Mouse (Mus musculus) kidney, embryonic 14.5 days (tissue): ENCODE measurements around the gene Prss29. TPM values are rescaled to one million over a fixed set of nuclear protein-coding genes. Genes with fewer than 3 reads are reported as not detected.

Experiments used
- ATAC-seq: fragments of 200-750 bp; cut with Nextera tagmentation; 2 replicates; pipeline ENCODE4 v1.8.0; 2017; ENCODE audit warnings: moderate number of reproducible peaks, mild to moderate bottlenecking, moderate TSS enrichment, moderate library complexity; ENCODE audit not compliant: low FRiP score, low TSS enrichment
- H3K27ac ChIP-seq: fragments of 300-500 bp; sonication (generic); 2 replicates; pipeline ENCODE4 v1.5.1; 2014; ENCODE audit warnings: low read depth, mild to moderate bottlenecking, low read length, moderate library complexity, mixed read lengths
- H3K27me3 ChIP-seq: fragments of 300-500 bp; sonication (generic); 2 replicates; pipeline ENCODE4 v1.6.1; 2014; ENCODE audit warnings: mild to moderate bottlenecking, low read length; ENCODE audit not compliant: control insufficient read depth, insufficient read depth
- H3K36me3 ChIP-seq: fragments of 300-500 bp; sonication (generic); 2 replicates; pipeline ENCODE4 v1.6.1; 2014; ENCODE audit warnings: low read length, mixed read lengths; ENCODE audit not compliant: control insufficient read depth, insufficient read depth
- H3K4me1 ChIP-seq: fragments of 300-500 bp; sonication (generic); 2 replicates; pipeline ENCODE4 v1.6.1; 2014; ENCODE audit warnings: low read length, mixed read lengths; ENCODE audit not compliant: control insufficient read depth, insufficient read depth
- H3K4me2 ChIP-seq: fragments of 300-500 bp; sonication (generic); replicated peaks from 2 replicates; pipeline ENCODE4 v1.6.1; 2014; ENCODE audit warnings: low read depth, mild to moderate bottlenecking, low read length
- H3K4me3 ChIP-seq: fragments of 300-500 bp; sonication (generic); 2 replicates; pipeline ENCODE4 v1.5.1; 2014; ENCODE audit warnings: mild to moderate bottlenecking, low read length
- H3K9ac ChIP-seq: fragments of 300-500 bp; sonication (generic); 2 replicates; pipeline ENCODE4 v1.6.1; 2014; ENCODE audit warnings: low read depth, mild to moderate bottlenecking, low read length, moderate library complexity
- H3K9me3 ChIP-seq: fragments of 300-500 bp; sonication (generic); 2 replicates; pipeline ENCODE4 v1.6.1; 2016; ENCODE audit warnings: low read length; ENCODE audit not compliant: control insufficient read depth
- whole genome bisulfite sequencing: fragments of 180-500 bp; shearing (Covaris S2); extraction: QIAGEN DNeasy Blood & Tissue Kit; methylation state at CpG from one replicate; pipeline ENCODE4 v1.1.7; 2014; 5-methylcytosine and 5-hydroxymethylcytosine counted together
- polyA plus RNA-seq: library from polyadenylated mRNA; unstranded; fragments of >200 nt; fragmentation: Nextera tagmentation; extraction: Ambion mirVana; gene quantifications from 2 replicates; pipeline ENCODE4 v1.2.1, GENCODE M21; 2014

Prss29 gene
- polyA plus RNA-seq, result not detected in 2 replicates

GRCm38 (mm10) chr17:25318354-25318753 lies at the start of gene Prss29:
TSS of gene Prss29 (plus strand) at chr17:25318654.
- no peak for ATAC-seq
- no peaks in the 10 kb centered on the region for H3K36me3 ChIP-seq
- no peaks in the 10 kb centered on the region for H3K4me1 ChIP-seq
- no peaks in the 10 kb centered on the region for H3K9me3 ChIP-seq
- no peaks in the 10 kb centered on the region for H3K27me3 ChIP-seq
- no peak within 1 kb of the TSS for H3K9ac ChIP-seq
- no peak within 1 kb of the TSS for H3K4me3 ChIP-seq
- H3K27ac ChIP-seq, result no peak within 1 kb of the TSS
- no peak within 1 kb of the TSS for H3K4me2 ChIP-seq
- 78% methylated on average over 5 of the region's 5 CpGs for WGBS

- H3K4me2 ChIP-seq, result peak overlapping the region; percentile 99; the same call in 1 of the 2 replicates
These were observed 47.6 kb upstream of the Prss29 start for GRCm38 (mm10) chr17:25270795-25271335.

GRCm38 (mm10) chr17:25272326-25272725 lies 46.1 kb upstream of the Prss29 start:
- Histone ChIP-seq H3K9ac (peak overlapping the region; percentile 100), H3K4me3 (peak overlapping the region; percentile 99), H3K9me3 (no peaks in the 10 kb centered on the region), H3K4me1 (peaks cover 18% of the 10 kb centered on the region), H3K36me3 (peaks cover 35% of the 10 kb centered on the region), H3K4me2 (peak overlapping the region; percentile 99), H3K27me3 (no peaks in the 10 kb centered on the region), H3K27ac (peak overlapping the region; percentile 94)
- WGBS, result 2% methylated on average over 10 of the region's 10 CpGs
- no peak for ATAC-seq

More at GRCm38 (mm10) chr17:25270795-25271335, 47.6 kb upstream of the Prss29 start:
- Histone ChIP-seq H3K9ac (no peak overlapping the region), H3K27me3 (no peaks in the 10 kb centered on the region), H3K4me1 (peaks cover 18% of the 10 kb centered on the region), H3K4me3 (peak overlapping the region; percentile 99), H3K9me3 (no peaks in the 10 kb centered on the region), H3K36me3 (peaks cover 50% of the 10 kb centered on the region), H3K27ac (no peak overlapping the region)
- ATAC-seq, result no peak
- 82% methylated on average over 2 of the region's 2 CpGs for WGBS

- peak overlapping the region; percentile 99 for H3K4me3 ChIP-seq
- H3K9me3 ChIP-seq, result no peaks in the 10 kb centered on the region
- peak overlapping the region; percentile 94 for H3K27ac ChIP-seq
- peaks cover 27% of the 10 kb centered on the region for H3K36me3 ChIP-seq
- peak; percentile 91 for ATAC-seq
- H3K9ac ChIP-seq, result peak overlapping the region; percentile 100
- H3K27me3 ChIP-seq, result no peaks in the 10 kb centered on the region
- H3K4me1 ChIP-seq, result peaks cover 18% of the 10 kb centered on the region
- under 1% methylated on average over 88 of the region's 92 CpGs for WGBS
- H3K4me2 ChIP-seq, result peak overlapping the region; percentile 99
These were observed 45.3 kb upstream of the Prss29 start for GRCm38 (mm10) chr17:25272951-25273705.

GRCm38 (mm10) chr17:25273706-25274501 lies 44.5 kb upstream of the Prss29 start:
- Histone ChIP-seq H3K27ac (peak overlapping the region; percentile 94), H3K4me2 (peak overlapping the region; percentile 34), H3K9me3 (no peaks in the 10 kb centered on the region), H3K27me3 (no peaks in the 10 kb centered on the region), H3K4me3 (peak overlapping the region; percentile 99), H3K9ac (peak overlapping the region; percentile 100), H3K36me3 (peaks cover 20% of the 10 kb centered on the region), H3K4me1 (peaks cover 18% of the 10 kb centered on the region)
- ATAC-seq, result peak; percentile 91
- WGBS, result under 1% methylated on average over 38 of the region's 45 CpGs

- no peak for ATAC-seq
- Histone ChIP-seq H3K4me3 (peak within 1 kb of the TSS; percentile 99), H3K9me3 (no peaks in the 10 kb centered on the region), H3K4me2 (peak within 1 kb of the TSS; percentile 34), H3K36me3 (peaks cover 12% of the 10 kb centered on the region), H3K9ac (peak within 1 kb of the TSS; percentile 100), H3K27ac (peak within 1 kb of the TSS; percentile 94), H3K27me3 (no peaks in the 10 kb centered on the region), H3K4me1 (peaks cover 18% of the 10 kb centered on the region)
- 81% methylated on average over 9 of the region's 9 CpGs for WGBS
These were observed 43.7 kb upstream of the Prss29 start, which contains the start of gene Ube2i for GRCm38 (mm10) chr17:25274571-25275346. TSS of gene Ube2i (minus strand) at chr17:25274622.

- no peaks in the 10 kb centered on the region for H3K9me3 ChIP-seq
- H3K9ac ChIP-seq, result no peak overlapping the region
- no peak for ATAC-seq
- H3K4me1 ChIP-seq, result peaks cover 14% of the 10 kb centered on the region
- no peak overlapping the region for H3K4me2 ChIP-seq
- WGBS, result 96% methylated on average over 3 of the region's 3 CpGs
- no peak overlapping the region for H3K27ac ChIP-seq
- H3K4me3 ChIP-seq, result no peak overlapping the region
- no peaks in the 10 kb centered on the region for H3K27me3 ChIP-seq
- H3K36me3 ChIP-seq, result peaks cover 5% of the 10 kb centered on the region; the same call in 1 of the 2 replicates
These were observed 42.6 kb upstream of the Prss29 start for GRCm38 (mm10) chr17:25275833-25276232.

- H3K4me3 ChIP-seq, result no peak overlapping the region
- no peak overlapping the region for H3K27ac ChIP-seq
- no peaks in the 10 kb centered on the region for H3K27me3 ChIP-seq
- no peak overlapping the region for H3K4me2 ChIP-seq
- no peaks in the 10 kb centered on the region for H3K4me1 ChIP-seq
- no peaks in the 10 kb centered on the region for H3K9me3 ChIP-seq
- no peak overlapping the region for H3K9ac ChIP-seq
- ATAC-seq, result no peak
- 40% methylated on average over 11 of the region's 11 CpGs for WGBS
- H3K36me3 ChIP-seq, result no peaks in the 10 kb centered on the region
These were observed 36.3 kb upstream of the Prss29 start for GRCm38 (mm10) chr17:25282133-25282532.
